Mouse (Mus musculus) kidney, adult 8-10 months (tissue): ENCODE data around the gene Plce1.
"Not testable (repeated sequence)": the region's sequence is repeated elsewhere in the genome, so short reads cannot be mapped to it uniquely, and the experiment has no call there.

Source experiments
- DNase-seq, 2 experiments: peaks; one replicate each; pipeline ENCODE4 v3.0.0; 2022

Gene Plce1

DNA sequence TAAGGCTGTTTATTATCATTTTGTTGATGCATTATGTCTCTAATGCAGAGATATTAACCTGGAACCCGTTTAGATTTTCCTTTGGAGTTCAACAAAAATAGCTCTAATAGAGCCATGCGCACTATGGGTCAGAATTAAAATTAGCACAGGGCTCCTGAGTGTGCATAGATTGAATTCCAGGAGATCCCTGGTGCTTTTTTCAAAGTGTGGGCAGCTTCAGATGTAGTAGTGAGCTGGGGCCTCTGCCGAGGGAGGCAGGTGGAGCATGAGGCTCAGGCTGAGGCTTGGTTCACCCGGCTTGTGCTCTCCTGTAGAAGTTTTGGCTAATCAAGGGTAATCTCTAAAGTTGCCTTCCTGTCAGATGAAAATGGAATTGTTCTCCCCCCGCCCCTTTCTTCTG lies 17.3 kb downstream of the Plce1 start:
- DNase-seq = no peak

DNA sequence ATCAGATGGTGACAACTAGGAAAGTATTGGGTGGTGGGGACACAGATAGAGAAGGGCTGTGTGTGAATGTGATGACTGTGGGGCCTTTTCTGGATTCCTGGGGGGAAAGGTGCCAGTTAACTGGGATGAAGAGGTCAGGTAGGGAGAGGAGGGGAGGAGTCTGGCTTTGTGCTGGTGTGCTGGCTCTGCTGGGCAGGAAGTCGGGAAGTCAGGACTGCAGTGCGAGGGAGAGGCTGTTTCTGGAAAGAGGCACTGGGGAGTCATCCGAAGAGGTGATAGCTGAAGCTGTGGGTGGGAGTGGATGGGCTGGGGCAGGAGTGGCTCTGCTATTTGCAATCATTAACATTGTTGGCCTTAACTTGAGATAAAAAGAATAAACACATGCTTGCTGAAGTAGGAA lies 23.7 kb downstream of the Plce1 start:
- no peak for DNase-seq

- DNase-seq = no peak
Measured at GRCm38 (mm10) chr19:38506131-38506530, 25.2 kb downstream of the Plce1 start.

GRCm38 (mm10) chr19:38507251-38507965 lies 26.5 kb downstream of the Plce1 start:
- DNase-seq = no peak

GRCm38 (mm10) chr19:38507966-38508625 lies 27.2 kb downstream of the Plce1 start:
- no peak for DNase-seq

DNA sequence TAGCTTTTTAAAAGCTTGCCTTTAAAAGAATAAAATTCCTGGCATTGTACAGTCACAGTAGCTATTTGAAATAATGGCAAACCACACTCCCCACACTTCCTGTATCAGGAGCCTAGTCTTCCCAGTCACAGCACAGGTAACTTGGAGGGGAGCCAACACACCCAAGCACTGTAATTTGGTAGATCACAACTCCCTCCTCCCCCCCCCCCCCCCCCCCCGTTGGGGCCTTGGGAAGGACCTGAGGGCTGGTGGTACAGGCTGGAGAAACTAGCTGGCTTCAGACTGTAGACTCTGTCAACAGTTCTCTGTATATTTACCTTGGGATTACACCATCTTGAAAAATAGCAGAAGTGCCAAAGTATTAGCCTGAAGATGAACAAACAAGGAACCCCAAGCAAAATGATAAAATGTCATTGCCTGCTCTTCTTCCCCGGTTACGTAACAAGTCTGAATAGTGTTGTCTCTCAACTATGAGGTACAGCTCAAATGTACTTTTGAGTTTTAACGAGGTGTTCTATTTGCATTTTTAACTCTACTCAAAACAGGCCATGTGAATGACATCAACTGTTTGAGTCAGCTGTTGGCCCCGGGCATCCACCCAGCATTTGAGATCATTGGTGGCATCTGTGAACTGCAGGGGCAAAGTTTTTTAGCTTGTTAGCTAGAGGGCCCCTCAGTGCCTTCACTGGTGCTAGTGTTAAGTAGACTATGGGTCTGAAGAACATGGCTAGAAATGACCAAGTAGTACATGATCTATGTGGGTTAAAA lies 33.7 kb downstream of the Plce1 start:
- DNase-seq = no peak

DNA sequence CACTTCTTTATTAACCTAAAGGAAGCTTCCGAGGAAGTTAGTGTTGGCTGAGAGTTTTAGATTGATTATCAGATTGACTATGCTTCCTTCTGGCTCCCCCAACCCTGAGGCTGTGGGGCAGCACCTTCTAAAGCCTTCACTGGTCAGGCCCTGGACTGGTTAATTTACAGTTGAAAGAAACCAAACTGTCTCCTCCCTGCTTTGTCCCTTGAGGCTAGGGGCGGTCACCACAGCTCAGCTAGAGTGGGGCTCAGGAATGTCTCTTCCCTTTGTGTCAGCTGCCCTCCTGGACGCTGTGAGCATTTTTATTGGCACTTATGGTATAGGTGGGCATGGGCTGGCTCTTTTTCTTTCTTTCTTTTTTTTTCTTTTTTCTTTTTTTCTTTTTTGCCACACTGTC lies 45.9 kb downstream of the Plce1 start:
- no peak for DNase-seq

DNA sequence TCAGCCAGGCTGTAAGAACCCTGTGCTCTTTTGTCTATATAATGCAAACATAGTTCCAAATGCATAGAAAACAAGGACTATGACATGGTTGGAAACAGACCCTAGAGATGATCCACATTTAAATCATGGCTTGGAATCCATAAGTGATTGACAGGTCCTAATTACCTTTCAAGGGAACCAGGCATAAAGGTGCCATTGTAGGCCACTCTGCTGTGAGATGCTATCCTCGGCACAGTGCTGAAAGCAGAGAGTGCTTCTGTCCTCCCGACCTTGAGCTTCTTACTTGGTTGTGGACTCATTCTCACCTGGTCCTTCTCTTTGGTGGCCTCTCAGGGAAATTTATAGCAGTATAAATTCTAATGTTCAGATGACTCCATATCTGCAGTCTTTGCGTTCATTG lies 46.6 kb downstream of the Plce1 start:
- DNase-seq = no peak

DNA sequence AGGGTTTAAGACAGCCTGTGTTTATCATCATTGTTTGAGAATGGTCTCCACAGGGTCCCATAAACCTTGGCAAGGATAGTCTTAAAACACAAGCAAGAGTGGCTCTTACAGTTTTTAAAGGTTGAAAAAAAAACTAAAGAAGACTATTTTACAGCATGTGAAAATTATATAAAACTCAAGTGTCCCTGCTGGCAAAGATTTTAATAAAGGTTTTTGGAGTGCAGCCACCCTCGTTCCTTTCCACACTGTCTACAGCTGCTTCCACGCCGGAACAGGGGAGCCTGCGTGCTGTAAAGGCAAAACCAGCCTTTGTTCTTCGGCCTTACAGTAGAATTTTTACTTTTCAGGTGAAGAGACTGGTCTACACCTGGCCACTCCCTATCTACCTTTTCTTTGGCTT lies 52.3 kb downstream of the Plce1 start:
- no peak for DNase-seq

GRCm38 (mm10) chr19:38539338-38539737 lies 58.4 kb downstream of the Plce1 start:
- DNase-seq = no peak

DNA sequence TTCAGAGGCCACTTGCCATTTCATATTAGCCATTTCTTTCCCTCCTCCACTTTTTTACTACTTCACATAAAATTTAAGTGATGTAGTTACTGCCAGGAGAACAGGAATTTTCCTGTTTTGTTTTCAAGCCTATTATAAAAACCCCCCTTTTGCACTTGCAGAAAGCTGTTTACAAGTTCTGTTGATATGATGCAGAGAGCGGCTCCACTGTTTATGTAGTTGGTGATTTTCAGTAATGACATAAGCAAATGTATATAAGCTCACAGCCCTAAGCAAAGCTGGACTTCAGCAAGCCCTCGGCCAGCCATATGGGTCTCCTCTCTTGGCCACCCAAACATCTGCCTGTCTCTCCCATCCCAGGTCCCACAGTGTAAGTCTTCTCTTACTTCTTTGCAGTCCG lies 59.6 kb downstream of the Plce1 start:
- DNase-seq = no peak

DNA sequence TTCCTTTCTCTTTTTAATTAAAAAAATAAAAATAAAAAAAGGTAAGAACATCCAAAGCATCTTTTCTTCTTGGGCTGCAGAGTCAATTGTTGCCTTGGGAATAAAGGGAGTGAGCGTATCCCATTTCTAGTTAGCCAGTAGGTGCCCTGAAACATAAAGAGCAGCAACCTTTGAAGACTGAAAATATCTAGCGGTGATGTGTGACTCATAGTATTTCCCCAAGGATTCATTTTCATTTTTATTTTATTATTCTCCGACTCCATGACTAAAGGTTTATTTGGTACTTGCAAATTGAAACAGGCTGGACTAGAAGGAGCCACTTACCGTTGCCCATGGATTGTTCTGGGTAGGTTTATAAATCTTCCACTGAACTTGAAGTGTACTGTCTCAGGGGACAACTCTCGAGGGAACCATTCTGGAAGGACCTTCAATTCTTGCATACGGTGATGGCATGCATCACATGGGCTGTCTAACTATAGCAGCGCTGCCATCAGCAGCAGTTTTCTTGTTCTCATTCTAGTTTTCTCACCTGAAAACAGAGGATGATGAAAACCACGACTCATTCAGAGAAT lies 68.7 kb downstream of the Plce1 start:
- no peak for DNase-seq

DNA sequence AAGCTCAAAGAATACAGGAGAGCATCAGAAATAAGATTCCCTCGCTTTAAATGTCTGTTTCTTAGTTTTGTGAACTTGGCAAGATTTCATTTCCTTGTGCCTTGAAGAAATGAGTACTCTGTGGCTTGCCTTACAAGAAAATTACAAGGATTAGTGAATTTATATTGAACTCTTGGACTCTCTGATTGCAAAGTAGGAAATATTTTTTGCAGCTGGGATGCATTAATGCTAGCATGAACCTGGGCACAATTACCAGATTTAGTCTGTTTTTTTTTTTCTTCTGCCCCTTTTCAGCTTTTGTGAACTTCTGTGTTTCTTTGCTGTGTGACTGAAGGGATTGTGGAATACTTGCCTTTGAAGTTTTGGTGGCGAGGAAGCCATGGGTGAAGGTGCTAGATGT lies 72.6 kb downstream of the Plce1 start:
- no peak for DNase-seq

GRCm38 (mm10) chr19:38555399-38555798 lies 74.5 kb downstream of the Plce1 start:
- no peak for DNase-seq

GRCm38 (mm10) chr19:38558816-38559215 lies 77.9 kb downstream of the Plce1 start:
- peak in 1 of 2 experiments; percentile 14 for DNase-seq

DNA sequence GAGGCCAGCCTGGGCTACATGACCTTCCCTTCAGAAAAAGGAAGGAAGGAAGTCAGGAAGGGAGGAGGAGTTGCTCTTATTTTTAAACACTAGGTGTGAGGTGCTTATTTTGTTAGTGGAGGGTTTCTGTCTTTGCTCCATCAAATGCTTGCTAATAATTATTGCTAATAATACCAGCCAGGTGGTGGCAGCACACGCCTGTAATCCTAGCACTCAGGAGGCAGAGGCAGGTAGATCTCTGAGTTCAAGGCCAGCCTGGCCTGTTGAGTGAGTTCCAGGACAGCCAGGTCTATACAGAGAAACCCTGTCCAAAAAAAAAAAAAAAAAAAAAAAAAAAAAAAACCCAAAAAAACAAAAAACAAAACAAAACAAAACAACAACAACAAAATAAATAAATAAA lies 81.0 kb downstream of the Plce1 start:
- DNase-seq = not testable (repeated sequence)

DNA sequence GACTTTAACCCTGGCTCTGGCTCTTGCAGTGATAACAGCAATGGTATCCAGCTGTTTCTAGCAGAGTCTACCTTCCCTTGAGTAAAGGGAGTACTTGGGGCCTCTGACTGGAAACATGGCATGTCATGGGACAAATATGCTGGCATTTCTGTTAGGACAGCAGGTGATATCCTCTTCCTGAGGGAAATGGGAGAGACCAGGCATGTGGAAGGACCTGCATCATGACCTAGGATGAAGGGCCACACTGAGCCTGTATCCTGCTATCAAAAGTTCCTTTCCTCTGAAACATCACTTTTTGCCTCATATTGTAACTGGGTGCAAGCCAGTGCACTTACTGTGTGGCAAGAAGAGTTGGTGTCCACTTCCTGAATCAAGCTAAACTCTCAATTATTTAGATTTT lies 85.2 kb downstream of the Plce1 start:
- DNase-seq = no peak

- DNase-seq = no peak
Measured at GRCm38 (mm10) chr19:38566752-38567151, 85.8 kb downstream of the Plce1 start.

DNA sequence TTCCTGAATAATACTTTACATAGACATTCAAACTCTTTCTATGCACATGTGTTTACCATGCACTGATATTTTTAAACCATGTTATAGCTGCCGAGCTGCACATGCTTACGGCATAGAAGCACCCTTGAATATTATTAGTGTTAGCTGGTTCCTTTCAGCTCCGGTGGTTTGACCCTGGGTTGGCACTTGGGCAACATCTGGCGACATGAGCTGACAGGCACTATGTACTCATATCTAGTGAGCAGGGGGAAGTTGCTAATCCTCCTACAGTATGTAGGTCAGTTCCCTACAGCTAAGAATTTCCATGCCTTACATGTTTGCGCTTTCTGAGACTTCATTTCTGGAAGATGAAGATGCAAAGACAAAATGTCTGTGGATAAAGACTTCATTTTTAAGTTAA lies 86.4 kb downstream of the Plce1 start:
- DNase-seq = no peak

DNA sequence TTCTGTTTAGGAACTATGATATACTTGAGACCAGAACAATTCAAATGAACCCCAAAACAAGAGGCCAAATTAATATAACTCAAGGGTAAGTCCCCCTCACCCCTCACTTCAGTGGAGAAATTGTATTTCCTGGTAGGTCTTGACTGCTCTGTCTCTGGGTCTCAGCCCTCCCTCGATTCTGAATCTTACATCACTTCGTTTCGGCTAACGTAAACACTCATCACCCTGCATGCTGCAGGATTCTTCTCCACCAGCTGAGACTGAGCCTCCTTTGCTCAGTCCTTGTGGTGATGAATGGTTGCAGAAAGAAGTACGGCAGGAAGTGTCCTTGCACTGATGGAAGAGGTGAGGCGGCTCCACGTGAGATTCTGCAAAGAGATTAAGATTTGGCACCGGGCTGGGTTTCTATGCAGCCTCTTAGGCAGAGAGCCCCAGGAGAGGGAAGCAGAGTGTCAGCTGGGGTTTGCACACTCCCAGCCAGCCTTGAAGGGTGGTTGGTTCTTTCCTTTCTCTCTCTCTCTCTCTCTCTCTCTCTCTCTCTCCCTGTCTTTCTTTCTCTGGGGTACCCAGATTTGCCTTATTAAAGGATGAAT lies 97.7 kb downstream of the Plce1 start:
- DNase-seq = no peak

GRCm38 (mm10) chr19:38582861-38583260 lies 102.0 kb downstream of the Plce1 start:
- DNase-seq = no peak

DNA sequence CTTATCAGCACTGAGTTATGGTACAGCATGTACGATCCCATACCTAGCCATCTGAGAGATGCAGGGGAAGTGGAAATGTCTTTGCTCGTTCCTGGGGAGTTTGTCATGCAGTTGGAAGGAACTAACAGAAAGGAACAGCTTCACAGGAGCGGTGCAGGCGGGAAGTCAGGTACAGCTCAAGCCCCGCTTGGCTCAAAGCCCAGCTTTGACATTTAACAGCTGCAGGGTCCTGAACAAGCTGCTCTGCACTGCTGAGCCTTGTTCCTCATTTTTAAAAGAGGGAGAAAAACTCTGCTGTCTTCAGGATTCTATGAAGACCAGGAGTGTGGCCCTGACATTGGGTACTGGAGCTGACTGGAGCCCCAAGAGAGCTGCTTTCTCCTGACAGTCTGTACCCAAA lies 106.7 kb downstream of the Plce1 start:
- DNase-seq = no peak

DNA sequence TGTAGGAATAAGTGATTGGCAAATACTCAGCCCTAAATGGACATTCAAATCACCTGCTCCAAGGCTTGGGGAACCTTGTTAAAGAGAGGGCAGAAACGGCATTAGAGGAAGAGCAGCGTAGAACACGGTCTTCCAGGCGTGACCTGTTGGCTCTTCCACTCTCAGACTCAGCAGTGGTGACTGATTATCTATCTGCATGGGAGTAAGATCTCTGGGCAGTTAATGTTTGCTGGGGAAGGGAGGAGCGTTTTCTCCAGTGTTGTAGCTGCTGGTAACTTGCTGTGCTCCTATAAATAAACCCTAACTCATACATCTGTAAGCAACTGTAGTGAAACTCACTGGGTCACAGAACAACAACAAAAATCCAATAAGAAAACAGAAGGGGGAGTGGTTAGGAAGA lies 108.6 kb downstream of the Plce1 start:
- DNase-seq = peak; percentile 15 to 22
